Mouse (Mus musculus): ENCODE results near the gene Prkar2b.

The Prkar2b gene

DNA sequence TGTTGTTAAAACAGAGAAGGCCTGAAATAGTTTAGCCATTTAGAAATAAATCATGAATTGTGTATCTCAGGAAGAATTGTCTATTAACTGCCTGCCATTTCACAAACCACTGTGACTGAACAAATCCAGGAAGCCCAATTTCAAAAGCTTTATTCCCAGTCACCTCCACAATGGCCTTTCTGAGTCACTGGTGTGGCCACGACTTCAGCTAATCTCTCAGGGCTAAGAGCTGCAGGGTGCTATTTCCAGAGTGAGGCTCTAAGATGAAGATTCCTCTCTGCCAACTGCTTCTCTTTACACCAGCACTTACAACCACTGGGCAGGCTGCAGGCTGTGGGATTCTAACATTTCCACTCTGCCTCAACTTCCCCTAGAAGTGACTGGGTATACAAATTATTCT is 92.0 kb downstream of the Prkar2b start:
- no peak for DNase-seq (ENCODE audit: low read depth, low spot score)

DNA sequence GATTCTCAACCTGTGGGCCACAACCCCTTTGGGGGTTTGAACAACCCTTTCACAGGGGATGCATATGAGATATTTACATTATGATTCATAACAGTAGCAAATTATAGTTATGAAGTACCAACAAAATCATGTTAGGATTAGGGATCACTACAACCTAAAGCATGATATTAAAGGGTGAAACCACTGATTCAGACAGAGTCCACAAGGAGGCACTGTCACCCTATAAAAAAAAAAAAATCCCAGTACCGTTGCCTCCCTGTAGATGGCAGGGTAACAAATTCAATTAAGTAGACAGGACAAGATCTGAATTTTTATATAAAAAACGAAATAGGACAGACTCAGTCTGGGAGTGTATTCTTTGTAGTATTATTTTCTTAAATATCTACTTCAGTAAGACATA is 93.6 kb downstream of the Prkar2b start:
- DNase-seq (ENCODE audit: low read depth, low spot score), result peak; percentile 48

DNA sequence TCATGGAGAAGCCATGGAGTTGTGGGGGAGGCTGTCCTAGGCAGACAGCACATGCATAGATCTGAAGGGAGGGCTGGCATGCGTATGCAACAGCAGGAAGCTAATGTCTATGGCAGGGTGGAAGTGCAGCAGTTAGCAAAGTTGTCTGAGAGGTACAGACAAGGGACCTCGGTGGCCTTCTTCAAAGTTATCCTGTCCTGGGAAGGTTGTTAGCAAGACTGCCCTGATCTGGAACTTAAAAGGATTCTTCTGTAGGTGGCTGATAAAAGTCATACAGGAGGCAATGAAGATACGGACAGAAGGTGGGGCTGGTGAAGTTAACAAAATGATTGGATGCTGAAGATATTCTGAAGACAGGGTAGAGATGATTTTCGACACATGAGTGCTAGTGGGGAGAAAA is 94.7 kb downstream of the Prkar2b start:
- no peak for DNase-seq (ENCODE audit: low read depth, low spot score)

DNA sequence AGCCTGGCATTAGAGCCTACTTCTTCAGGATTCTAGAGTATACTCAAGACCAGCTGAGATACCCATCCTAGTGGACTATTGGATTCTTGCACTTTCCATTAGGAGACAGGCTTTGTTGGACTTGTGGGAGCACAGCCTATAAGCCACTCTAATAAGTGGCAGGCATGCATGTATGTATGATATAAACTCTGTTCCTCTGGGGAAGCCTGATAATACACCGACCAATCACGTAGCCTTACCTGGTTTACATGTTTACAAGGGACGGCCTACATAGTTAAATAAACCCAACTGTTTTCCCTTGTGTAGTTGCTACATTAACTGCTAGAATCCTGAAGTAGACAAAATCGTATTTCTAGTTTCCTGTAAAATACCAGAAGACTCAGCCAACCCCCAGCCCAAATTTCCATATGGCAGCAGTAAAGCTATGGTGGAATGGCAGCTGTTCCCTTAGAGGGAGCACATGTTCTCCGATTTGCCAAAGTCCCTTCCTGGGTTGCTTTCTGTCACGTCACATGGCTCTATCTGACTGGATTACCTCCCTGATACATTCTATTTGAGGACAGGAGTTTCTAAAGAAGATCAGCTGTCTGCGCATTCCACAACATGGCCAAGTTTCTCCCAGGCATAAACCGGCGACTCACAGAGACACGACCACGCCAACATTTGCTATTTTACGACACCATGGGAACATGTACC is 95.4 kb downstream of the Prkar2b start:
- no peak for DNase-seq (ENCODE audit: low read depth, low spot score)

- DNase-seq (ENCODE audit: low read depth, low spot score), result no peak
Measured at GRCm38 (mm10) chr12:31964074-31964473, 97.0 kb downstream of the Prkar2b start.

DNA sequence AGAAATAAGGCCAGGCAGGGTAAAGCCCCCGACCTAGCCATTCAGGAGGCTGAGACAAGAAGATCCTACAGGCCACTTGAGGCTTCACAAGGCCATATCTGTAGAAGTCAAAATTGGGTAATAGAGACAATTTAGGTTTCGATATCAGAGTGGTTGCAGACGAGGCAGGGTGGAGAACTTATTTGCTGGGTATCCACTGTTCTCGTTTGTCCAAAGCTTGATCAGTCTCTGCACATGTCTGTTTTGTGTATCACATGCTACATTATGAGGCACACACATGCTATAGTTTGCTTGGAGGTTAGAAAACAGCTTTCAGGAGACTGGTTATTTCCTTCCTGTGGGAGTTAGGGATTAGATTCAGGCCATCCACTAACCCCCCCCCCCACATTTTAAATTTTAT is 105.3 kb downstream of the Prkar2b start:
- DNase-seq (ENCODE audit: low read depth, low spot score), result no peak

DNA sequence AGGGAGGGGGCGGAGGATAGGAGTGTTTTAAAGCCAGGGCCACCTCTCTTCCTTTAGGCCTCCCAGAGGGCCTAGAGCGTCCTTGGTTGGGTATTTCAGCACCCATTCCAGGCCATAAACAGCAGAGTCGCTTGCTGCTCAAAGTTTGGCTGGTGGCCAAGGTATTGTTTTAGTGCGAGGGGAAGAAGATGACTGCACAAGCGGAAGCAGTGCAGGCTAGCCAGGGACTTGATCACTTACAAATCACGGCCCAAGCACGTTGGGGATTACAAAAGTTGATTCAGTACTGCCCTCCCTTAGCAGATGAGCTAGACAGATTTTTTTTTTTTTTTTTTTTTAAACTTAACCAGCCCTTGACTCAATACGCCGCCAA is 110.5 kb downstream of the Prkar2b start:
- DNase-seq (ENCODE audit: low read depth, low spot score), result no peak

DNA sequence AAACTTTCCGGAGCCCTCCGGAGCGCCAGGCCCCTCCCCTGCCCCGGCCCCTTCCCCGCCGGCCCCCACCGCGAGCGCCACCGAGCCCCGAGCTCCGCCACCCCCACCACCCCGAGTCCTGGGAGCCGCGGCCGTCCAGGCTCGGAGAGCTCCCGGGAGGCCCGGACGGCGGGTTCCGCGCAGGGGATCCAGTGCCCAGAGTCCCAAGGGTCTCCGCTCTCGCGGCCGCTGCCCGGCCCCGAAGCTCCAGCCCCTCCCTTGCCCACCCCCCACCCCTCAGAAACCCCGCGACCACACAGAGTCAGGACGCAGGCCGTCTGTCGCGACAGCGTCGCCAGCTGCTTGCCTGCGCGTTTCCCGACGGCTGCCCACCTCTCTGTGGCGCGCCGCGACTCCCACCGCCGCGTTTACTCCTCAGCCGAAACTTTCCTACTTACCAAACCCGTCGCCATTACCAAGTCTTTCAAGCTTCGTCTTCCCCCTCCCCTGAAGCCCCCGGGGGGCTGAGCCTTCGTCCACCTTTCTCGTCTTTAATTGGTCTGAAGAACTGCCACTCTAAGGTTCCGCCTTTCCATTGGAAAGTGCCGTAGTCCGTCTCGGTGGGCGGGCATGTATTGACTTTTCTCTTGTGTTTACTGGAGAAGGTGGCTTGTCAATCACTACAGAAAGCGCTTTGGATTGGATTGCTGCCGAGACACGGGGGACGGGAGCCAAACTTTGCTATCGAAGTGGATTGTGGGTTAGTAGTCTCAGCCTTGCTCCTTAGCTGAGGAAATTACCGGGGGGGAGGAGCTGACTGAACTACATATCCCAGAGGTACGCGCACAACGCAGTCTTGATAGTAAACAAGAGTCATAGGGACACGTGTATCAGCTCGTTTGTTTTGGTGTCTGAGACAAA is 111.1 kb downstream of the Prkar2b start, which contains the start of gene Hbp1:
Gene Hbp1 (minus strand): TSS at position 777 of the 900 bp plus-strand sequence.
- peak; percentile 99 for DNase-seq (ENCODE audit: low read depth, low spot score)

- DNase-seq (ENCODE audit: low read depth, low spot score), result peak; percentile 96
Measured at GRCm38 (mm10) chr12:31949193-31949741, 111.8 kb downstream of the Prkar2b start.

DNA sequence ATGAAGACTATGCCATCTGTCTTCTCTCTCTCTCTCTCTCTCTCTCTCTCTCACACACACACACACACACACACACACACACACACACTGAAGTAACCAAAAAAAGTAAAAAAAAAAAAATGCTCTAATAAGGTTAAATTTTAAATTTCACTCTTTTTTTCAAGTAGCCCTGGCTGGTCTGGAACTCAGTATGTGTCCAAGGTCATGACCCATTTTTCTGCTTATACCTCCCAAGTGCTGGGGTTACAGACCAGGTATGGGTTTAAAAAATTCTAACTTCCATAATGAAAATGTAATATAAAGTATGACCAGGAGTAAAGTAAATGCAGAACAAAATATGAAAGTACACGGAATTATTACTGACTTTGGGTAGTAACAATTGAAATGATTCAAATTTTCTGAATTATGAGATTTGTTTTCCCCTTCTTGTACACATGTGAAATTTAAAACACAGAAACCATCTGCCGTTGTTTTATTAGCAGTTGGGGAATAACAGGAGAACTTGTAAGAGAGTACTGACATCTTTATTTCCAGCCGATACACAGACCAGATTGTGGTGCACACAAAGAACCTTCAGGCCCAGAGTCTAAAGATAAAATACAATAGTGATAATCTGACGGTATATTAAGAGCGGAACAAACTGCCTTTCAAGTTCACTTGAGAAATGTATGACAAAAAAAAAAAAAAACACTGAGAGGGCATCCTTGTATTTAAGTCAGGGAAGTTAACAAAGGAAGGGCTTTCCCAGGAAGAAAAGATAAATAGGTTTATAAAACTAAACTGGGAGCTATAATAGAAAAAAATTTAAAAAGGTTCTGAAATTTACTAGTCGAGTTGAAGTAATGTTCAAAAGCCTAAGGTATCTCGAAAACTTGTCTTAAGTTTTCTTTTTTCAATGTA is 112.7 kb downstream of the Prkar2b start:
- DNase-seq (ENCODE audit: low read depth, low spot score), result no peak

DNA sequence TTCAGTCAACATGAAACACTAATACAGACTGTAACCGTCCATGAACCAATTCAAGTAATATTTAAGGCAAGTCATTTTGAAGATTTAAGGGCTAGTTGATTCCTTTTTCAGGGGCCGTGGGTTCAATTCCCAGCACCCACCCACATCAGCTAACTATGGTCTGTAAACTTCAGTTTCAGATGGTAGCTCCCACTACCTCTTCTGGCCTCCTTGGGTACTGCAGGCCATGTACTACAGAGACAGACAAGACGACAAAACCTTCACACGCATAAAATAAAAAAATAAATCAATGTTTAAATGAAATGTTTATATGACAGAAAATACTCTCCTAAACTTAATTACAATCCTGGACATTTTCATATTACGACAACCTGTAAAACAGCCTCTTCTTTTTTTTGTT is 113.6 kb downstream of the Prkar2b start:
- no peak for DNase-seq (ENCODE audit: low read depth, low spot score)

- DNase-seq (ENCODE audit: low read depth, low spot score), result no peak
Measured at GRCm38 (mm10) chr12:31944405-31944804, 116.7 kb downstream of the Prkar2b start.

- DNase-seq (ENCODE audit: low read depth, low spot score), result no peak
Measured at GRCm38 (mm10) chr12:31943020-31943654, 118.0 kb downstream of the Prkar2b start.

GRCm38 (mm10) chr12:31939026-31939425 is 122.1 kb downstream of the Prkar2b start:
- DNase-seq (ENCODE audit: low read depth, low spot score), result no peak

DNA sequence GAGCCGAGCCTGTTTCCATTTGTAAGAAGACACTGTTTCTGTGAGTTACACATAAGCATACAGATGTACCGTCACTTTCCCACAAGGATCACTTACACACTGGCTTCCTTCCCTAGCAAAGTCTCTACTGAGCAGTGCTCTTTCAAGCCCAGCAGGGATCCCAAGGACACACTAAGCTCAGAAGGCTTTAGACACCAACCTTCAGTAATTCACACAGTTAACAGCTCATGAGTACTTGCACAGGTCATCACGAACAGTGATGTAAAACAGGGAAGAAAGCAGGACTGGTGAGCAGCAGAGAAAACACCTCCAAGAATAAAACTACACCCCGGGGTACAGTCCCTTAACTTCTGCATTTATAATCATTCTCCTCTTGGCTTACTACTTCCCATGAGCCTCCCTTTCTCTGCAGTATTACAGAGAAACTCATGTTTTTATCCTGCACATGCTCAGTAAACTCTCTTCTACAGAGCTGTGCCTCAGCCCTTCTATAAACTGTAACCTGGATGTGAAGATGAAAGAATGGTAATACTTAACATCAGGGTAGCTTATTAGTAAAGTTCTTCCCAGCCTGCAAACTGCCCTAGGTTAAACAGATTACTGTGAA is 122.6 kb downstream of the Prkar2b start:
- DNase-seq (ENCODE audit: low read depth, low spot score), result no peak

GRCm38 (mm10) chr12:31937613-31938012 is 123.5 kb downstream of the Prkar2b start:
- no peak for DNase-seq (ENCODE audit: low read depth, low spot score)

DNA sequence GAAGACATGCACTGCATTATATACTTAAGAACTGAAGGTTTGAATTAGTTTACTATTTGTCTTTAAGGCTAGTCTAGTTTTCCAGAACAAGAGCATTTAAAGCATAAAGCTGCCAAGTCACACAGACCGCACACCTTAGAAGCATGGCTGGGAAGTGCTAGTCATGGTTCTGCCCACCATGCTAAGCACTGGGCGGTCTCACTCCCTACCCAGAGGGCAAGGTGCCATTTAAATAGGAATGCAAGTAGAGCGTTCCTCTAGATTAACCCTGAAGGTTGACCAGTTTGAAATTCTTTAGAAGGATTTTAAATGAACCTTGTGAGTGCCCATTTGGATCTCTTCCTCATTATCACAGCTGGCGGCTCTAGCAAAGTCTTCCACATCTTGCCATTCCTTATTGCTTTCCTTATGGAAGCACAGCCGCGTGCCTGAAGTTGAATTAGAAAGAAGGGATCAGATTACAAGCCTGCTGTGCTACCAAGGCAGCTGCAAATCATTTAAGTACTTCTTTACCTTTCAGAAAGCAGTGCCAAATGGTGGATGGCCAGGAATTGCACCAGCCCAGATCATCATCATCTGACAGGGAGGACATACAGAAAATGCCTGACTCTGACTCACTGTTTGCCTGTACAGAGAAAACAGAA is 124.3 kb downstream of the Prkar2b start:
- peak; percentile 17 for DNase-seq (ENCODE audit: low read depth, low spot score)

- DNase-seq (ENCODE audit: low read depth, low spot score), result no peak
Measured at GRCm38 (mm10) chr12:31931818-31932217, 129.3 kb downstream of the Prkar2b start.

GRCm38 (mm10) chr12:31928498-31928897 is 132.6 kb downstream of the Prkar2b start:
- DNase-seq (ENCODE audit: low read depth, low spot score), result no peak

DNA sequence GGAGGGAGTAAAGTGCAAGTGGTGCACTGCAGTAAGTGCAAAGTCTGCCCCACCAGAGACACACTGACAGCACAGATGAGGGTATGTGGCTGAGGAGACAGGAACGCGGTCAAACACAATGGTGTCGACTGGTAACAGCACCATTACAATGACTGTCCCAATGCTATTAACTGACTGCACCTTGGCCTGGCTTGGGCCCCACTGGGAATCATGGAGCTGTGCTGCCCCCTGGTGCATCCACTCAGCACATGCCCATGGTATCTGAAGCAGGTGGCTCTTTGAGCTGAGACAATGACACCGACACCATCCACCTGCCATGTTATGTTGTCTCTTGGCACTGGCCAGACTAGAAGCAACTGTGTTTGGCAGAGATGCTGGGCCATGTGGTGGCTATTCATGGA is 134.4 kb downstream of the Prkar2b start:
- peak; percentile 38 for DNase-seq (ENCODE audit: low read depth, low spot score)
